ENCODE assay signal across 22 mouse cellular contexts in the genomic region with DNA sequence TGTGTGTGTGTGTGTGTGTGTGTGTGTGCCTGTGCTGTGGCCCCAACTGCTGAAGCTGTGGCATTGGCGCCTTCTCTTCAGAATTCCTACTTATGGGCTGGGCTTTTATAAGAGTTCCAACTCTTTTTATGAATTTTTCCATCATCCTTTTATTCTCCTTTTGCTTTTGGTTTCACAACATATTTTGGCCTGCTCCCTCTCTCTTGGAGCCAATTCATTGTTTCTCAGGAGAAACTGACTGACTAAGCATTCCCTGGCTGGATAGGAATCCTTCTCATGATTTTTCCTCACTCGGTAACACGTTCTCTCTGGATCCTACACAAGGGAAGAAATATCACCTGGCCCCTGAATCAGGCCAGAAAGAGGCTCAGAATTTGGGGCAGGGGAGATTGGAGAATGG.
DNase-seq lines count a peak whose midpoint lies in the region; ATAC-seq lines count a peak whose summit lies in the region.
"Had no signal": no experiment of that assay in that cellular context is flagged by ENCODE, and none has a peak within 500 bp of the region (broad histone marks: within the 10 kb centered on the region; RNA-seq: fewer than 3 reads in every experiment).

No protein-coding gene starts in this region.

- ATAC-seq in embryonic facial prominence, embryonic 14.5 days (ENCODE audit: low read depth): no peak
- ATAC-seq in heart, embryonic 12.5 days (ENCODE audit: insufficient number of reproducible peaks, low FRiP score): no peak
- peak; percentile 24; the same call in 1 of the 2 replicates for ATAC-seq in limb, embryonic 15.5 days (ENCODE audit: insufficient number of reproducible peaks, low FRiP score, low TSS enrichment, low read depth)
- no peak for ATAC-seq in hindbrain, embryonic 13.5 days (ENCODE audit: low FRiP score)
- ATAC-seq: activated CD4-positive, CD25-positive, alpha-beta regulatory T cell, adult 4 months; CD4-positive, CD25-positive, alpha-beta regulatory T cell, adult 4 months; forebrain, embryonic 16.5 days had no signal

- H3K4me3 ChIP-seq in embryonic facial prominence, embryonic 14.5 days (ENCODE audit: low read depth, low read length): no peak overlapping the region
- no peak overlapping the region for H3K4me3 ChIP-seq in embryonic facial prominence, embryonic 10.5 days
- H3K4me3 ChIP-seq in heart, embryonic 12.5 days: no peak overlapping the region
- no peak overlapping the region for H3K4me3 ChIP-seq in limb, embryonic 15.5 days
- H3K4me3 ChIP-seq in hindbrain, embryonic 13.5 days: no peak overlapping the region
- H3K4me3 ChIP-seq: embryonic facial prominence, embryonic 12.5 days; hindbrain, embryonic 10.5 days had no signal

- H3K4me2 ChIP-seq in embryonic facial prominence, embryonic 14.5 days (ENCODE audit: low read depth, low read length): no peak overlapping the region
- H3K4me2 ChIP-seq in heart, embryonic 12.5 days: no peak overlapping the region
- no peak overlapping the region for H3K4me2 ChIP-seq in limb, embryonic 15.5 days
- H3K4me2 ChIP-seq in hindbrain, embryonic 13.5 days: no peak overlapping the region
- H3K4me2 ChIP-seq: embryonic facial prominence, embryonic 12.5 days had no signal

- no peaks in the 10 kb centered on the region for H3K4me1 ChIP-seq in embryonic facial prominence, embryonic 14.5 days (ENCODE audit: control insufficient read depth, insufficient read depth, low read length)
- no peaks in the 10 kb centered on the region for H3K4me1 ChIP-seq in embryonic facial prominence, embryonic 10.5 days
- 0 out of 2 replicates have a peak, but pooled peaks cover 2% of the 10 kb centered on the region for H3K4me1 ChIP-seq in heart, embryonic 12.5 days (replicated peaks)
- H3K4me1 ChIP-seq in limb, embryonic 15.5 days: no peaks in the 10 kb centered on the region
- H3K4me1 ChIP-seq in hindbrain, embryonic 13.5 days (replicated peaks): no peaks in the 10 kb centered on the region
- H3K4me1 ChIP-seq: embryonic facial prominence, embryonic 12.5 days; hindbrain, embryonic 10.5 days had no signal

- peaks cover 8% of the 10 kb centered on the region for H3K9me3 ChIP-seq in embryonic facial prominence, embryonic 14.5 days (ENCODE audit: control insufficient read depth, low read length)
- H3K9me3 ChIP-seq in embryonic facial prominence, embryonic 10.5 days: no peaks in the 10 kb centered on the region
- no peaks in the 10 kb centered on the region for H3K9me3 ChIP-seq in heart, embryonic 12.5 days (replicated peaks)
- H3K9me3 ChIP-seq in limb, embryonic 15.5 days: no peaks in the 10 kb centered on the region
- H3K9me3 ChIP-seq in hindbrain, embryonic 13.5 days: no peaks in the 10 kb centered on the region
- H3K9me3 ChIP-seq: embryonic facial prominence, embryonic 12.5 days had no signal

- H3K27ac ChIP-seq in embryonic facial prominence, embryonic 14.5 days (replicated peaks; ENCODE audit: low read depth, low read length): no peak overlapping the region
- H3K27ac ChIP-seq in embryonic facial prominence, embryonic 10.5 days (replicated peaks): no peak overlapping the region
- H3K27ac ChIP-seq in heart, embryonic 12.5 days (ENCODE audit: poor library complexity, severe bottlenecking): no peak overlapping the region
- peak overlapping the region; percentile 80 for H3K27ac ChIP-seq in limb, embryonic 15.5 days
- no peak overlapping the region for H3K27ac ChIP-seq in hindbrain, embryonic 13.5 days
- H3K27ac ChIP-seq: embryonic facial prominence, embryonic 12.5 days; hindbrain, embryonic 10.5 days had no signal

- peak; percentile 55 for DNase-seq in embryonic facial prominence, embryonic 14.5 days (ENCODE audit: low spot score)
- DNase-seq in embryonic facial prominence, embryonic 10.5 days (ENCODE audit: low spot score): no peak
- DNase-seq in heart, adult 9 months (ENCODE audit: low spot score in 2 of 2): peak; percentile 10 to 42
- DNase-seq in Muller cell, postnatal 12 days (ENCODE audit: inconsistent ontology term): peak; percentile 50
- no peak for DNase-seq in neural tube, embryonic 10.5 days (ENCODE audit: extremely low spot score, low spot score)
- DNase-seq: adrenal gland, postnatal 14 days; cerebellum, adult 2 months; kidney, adult 18-20 months; kidney, postnatal 10 days; layer of hippocampus, postnatal 36 days; liver; midbrain, embryonic 14.5 days; thymus, adult 18-20 months; thymus, postnatal 4 days had no signal

- H3K9ac ChIP-seq in embryonic facial prominence, embryonic 14.5 days (ENCODE audit: low read depth, low read length): no peak overlapping the region
- H3K9ac ChIP-seq in heart, embryonic 12.5 days: no peak overlapping the region
- H3K9ac ChIP-seq in limb, embryonic 15.5 days: no peak overlapping the region
- no peak overlapping the region for H3K9ac ChIP-seq in hindbrain, embryonic 13.5 days
- H3K9ac ChIP-seq: embryonic facial prominence, embryonic 12.5 days had no signal

- H3K27me3 ChIP-seq in embryonic facial prominence, embryonic 14.5 days (replicated peaks; ENCODE audit: control insufficient read depth, insufficient read depth, low read length): no peaks in the 10 kb centered on the region
- no peaks in the 10 kb centered on the region for H3K27me3 ChIP-seq in embryonic facial prominence, embryonic 10.5 days (replicated peaks; ENCODE audit: low read depth, poor library complexity, severe bottlenecking)
- no peaks in the 10 kb centered on the region for H3K27me3 ChIP-seq in heart, embryonic 12.5 days (replicated peaks)
- no peaks in the 10 kb centered on the region for H3K27me3 ChIP-seq in limb, embryonic 15.5 days
- H3K27me3 ChIP-seq in hindbrain, embryonic 13.5 days: no peaks in the 10 kb centered on the region
- H3K27me3 ChIP-seq: embryonic facial prominence, embryonic 12.5 days had no signal

- H3K36me3 ChIP-seq in embryonic facial prominence, embryonic 14.5 days (ENCODE audit: control insufficient read depth, insufficient read depth, low read length): no peaks in the 10 kb centered on the region
- no peaks in the 10 kb centered on the region for H3K36me3 ChIP-seq in embryonic facial prominence, embryonic 10.5 days (replicated peaks)
- no peaks in the 10 kb centered on the region for H3K36me3 ChIP-seq in heart, embryonic 12.5 days
- no peaks in the 10 kb centered on the region for H3K36me3 ChIP-seq in limb, embryonic 15.5 days
- H3K36me3 ChIP-seq in hindbrain, embryonic 13.5 days: no peaks in the 10 kb centered on the region
- H3K36me3 ChIP-seq: embryonic facial prominence, embryonic 12.5 days; hindbrain, embryonic 10.5 days had no signal

- WGBS in embryonic facial prominence, embryonic 14.5 days: 81% methylated on average over 3 of the region's 3 CpGs
- 93% methylated on average over 3 of the region's 3 CpGs for WGBS in embryonic facial prominence, embryonic 10.5 days
- 88% methylated on average over 3 of the region's 3 CpGs for WGBS in heart, embryonic 12.5 days
- 45% methylated on average over 3 of the region's 3 CpGs for WGBS in limb, embryonic 15.5 days
- 86% methylated on average over 3 of the region's 3 CpGs for WGBS in hindbrain, embryonic 13.5 days

Comparison
In these comparisons a context has a peak if more than half of its experiments do, and no peak if none do; other contexts are left out.
1. DNase-seq: peak in embryonic facial prominence, embryonic 14.5 days (single experiment), heart, adult 9 months (2 of 2) and Muller cell, postnatal 12 days (single experiment); none in embryonic facial prominence, embryonic 10.5 days (single experiment) and neural tube, embryonic 10.5 days (single experiment).